Mouse (Mus musculus): ENCODE measurements around the gene Lsm5.

GRCm38 (mm10) chr6:56720877-56721276 is 16.4 kb upstream of the Lsm5 start:
- no peak for TF ChIP-seq POLR2A (IDR thresholded peaks at IDR 0.05; ENCODE audit: borderline replicate concordance, extremely low read depth, insufficient read depth, insufficient read length, poor library complexity, severe bottlenecking)
- TF ChIP-seq CTCF (IDR thresholded peaks at IDR 0.05; ENCODE audit: borderline replicate concordance, extremely low read depth, insufficient read depth, insufficient read length) = no peak

All from brain, embryonic 14.5 days (tissue).